Mouse (Mus musculus) olfactory bulb, adult 2 months (tissue): Measurements from ENCODE around the gene Gtf2ird1. TPM values are rescaled to one million over a fixed set of nuclear protein-coding genes. Genes with fewer than 3 reads are reported as not detected.

Source experiments
- H3K27ac ChIP-seq: fragments of 200-500 bp; 2 replicates; pipeline ENCODE4 v1.5.1; 2012; ENCODE audit warnings: low read depth, low read length; ENCODE audit not compliant: insufficient read depth
- H3K4me1 ChIP-seq: fragments of 200-500 bp; 2 replicates; pipeline ENCODE4 v1.6.1; 2012; ENCODE audit warnings: low read length; ENCODE audit not compliant: control insufficient read depth, insufficient read depth
- H3K4me3 ChIP-seq: fragments of 200-500 bp; 2 replicates; pipeline ENCODE4 v1.5.1; 2012; ENCODE audit warnings: mild to moderate bottlenecking, low read depth, low read length, moderate library complexity; ENCODE audit not compliant: insufficient read depth
- CTCF ChIP-seq: fragments of 200-500 bp; IDR thresholded peaks from 2 replicates; pipeline ENCODE4 v1.5.1; 2012; ENCODE audit warnings: low read depth, mild to moderate bottlenecking, low read length, moderate library complexity; ENCODE audit not compliant: insufficient read depth
- POLR2A ChIP-seq: fragments of 200-500 bp; IDR thresholded peaks from 2 replicates; pipeline ENCODE4 v1.6.1; 2012; ENCODE audit warnings: mild to moderate bottlenecking, low read depth, low read length, moderate library complexity; ENCODE audit not compliant: insufficient read depth
- WGBS: fragments of 180-500 bp; shearing (Covaris S2); methylation state at CpG from one replicate; pipeline ENCODE4 v1.1.7; 2018; 5-methylcytosine and 5-hydroxymethylcytosine counted together
- polyA plus RNA-seq: library from polyadenylated mRNA; stranded (reverse); fragments of >200 nt; gene quantifications from 2 replicates; pipeline ENCODE4 v1.2.4, GENCODE M21; 2012; ENCODE audit warnings: low replicate concordance; ENCODE audit not compliant: missing spikeins, insufficient read depth, insufficient read length

Gtf2ird1 gene
- polyA plus RNA-seq, 1 experiment = not detected

- H3K4me3 ChIP-seq = no peak overlapping the region
- WGBS = 45% methylated on average over 7 of the region's 7 CpGs
- H3K4me1 ChIP-seq = peaks cover 8% of the 10 kb centered on the region; the same call in 1 of the 2 replicates
- TF ChIP-seq CTCF (no peak), POLR2A (no peak)
- H3K27ac ChIP-seq = no peak overlapping the region; the same call in 1 of the 2 replicates
Measured at GRCm38 (mm10) chr5:134316721-134317120, 139.8 kb downstream of the Gtf2ird1 start.

DNA sequence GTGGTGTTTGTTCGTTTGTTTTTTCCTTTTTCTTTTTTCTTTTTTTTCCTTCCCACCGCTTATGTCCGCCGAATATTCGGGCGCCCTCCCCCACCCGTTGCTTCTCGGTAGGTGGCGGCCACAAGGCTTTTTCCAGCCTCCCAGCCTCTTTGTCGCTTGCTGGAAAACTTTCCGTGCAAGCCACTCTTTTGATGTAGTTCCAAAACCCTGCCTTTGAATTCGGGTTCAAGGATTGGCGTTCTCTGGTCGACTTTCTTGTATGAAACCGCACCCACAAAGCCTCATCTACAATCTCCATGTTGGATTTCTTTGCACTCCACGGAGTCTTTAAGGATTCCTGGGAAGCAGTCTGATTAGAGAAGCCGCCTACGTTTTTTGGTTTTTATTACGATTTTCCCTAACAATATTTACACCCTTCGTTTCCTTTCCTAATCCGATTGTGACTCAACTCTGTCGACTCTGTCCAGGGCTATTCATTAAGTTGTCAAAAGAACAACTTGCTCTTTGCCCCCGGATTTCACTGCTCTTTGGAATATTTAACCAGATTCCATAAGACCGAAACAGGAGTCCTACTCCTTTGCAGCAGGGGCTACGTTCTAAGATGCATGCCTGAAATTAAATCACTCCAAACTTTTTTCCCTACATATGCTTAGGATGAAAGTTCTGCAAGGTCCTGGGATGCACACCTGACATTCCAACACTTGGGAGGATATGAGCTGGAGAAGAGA lies 140.7 kb downstream of the Gtf2ird1 start:
- no peak for TF ChIP-seq CTCF
- TF ChIP-seq POLR2A = no peak
- 2% methylated on average over 25 of the region's 25 CpGs for WGBS
- Histone ChIP-seq H3K4me1 (peaks cover 15% of the 10 kb centered on the region; the same call in 1 of the 2 replicates), H3K27ac (peak overlapping the region; percentile 86), H3K4me3 (peak overlapping the region; percentile 30)

DNA sequence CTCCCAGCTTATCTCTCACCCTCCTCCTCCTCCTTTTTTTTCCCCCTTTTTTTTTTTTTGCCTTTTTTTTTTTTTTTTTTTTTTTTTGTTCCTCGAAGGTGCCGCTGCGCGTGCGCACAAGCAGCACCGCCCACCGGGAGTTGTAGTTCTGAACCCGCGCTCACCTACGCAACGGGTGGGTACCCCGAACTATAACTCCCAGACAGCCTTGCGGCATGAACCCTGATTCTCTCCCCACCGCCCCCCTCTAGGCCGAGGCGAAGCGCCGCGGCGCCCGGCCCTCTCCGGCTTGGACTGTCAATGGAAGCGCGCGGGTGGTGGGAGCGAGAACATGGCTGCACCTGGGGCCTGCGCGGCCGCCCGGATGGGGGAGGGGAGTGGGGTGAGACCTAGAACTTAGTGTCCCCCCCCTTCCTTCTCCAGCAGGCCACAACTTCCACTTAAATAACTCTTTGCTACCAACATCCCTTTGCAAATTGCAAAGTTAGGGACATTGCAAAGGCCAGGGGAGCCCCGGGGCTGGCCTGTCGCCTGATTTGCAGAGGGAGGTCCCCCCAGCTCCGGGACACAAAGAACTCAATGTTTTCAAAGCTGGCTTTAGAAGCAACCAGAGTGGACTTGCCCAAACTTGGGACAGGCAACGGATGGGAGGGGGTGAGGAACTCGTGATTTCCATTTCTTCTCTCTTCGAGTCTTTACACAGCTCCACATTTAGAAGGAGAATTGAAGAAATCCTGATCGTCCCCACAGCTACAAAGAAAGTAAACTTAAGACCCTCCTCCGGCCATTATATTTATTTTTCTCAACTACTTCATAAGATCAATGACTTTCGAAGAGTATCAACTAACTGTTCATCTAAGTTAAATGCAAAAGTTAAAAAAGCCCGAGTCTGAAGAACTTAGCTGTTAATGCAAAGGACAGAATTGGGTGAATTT lies 141.6 kb downstream of the Gtf2ird1 start, which contains the start of gene Gtf2i:
Gtf2i (minus strand) TSS at position 73 of the 935 bp plus-strand sequence.
- WGBS = under 1% methylated on average over 40 of the region's 40 CpGs
- H3K4me1 ChIP-seq = peaks cover 18% of the 10 kb centered on the region
- peak within 1 kb of the TSS; percentile 84 for H3K4me3 ChIP-seq
- peak within 1 kb of the TSS; percentile 93 for H3K27ac ChIP-seq
- TF ChIP-seq POLR2A (no peak), CTCF (no peak)

- TF ChIP-seq POLR2A (no peak), CTCF (no peak)
- under 1% methylated on average over 57 of the region's 64 CpGs for WGBS
- peaks cover 23% of the 10 kb centered on the region for H3K4me1 ChIP-seq
- peak overlapping the region; percentile 84 for H3K4me3 ChIP-seq
- peak overlapping the region; percentile 93 for H3K27ac ChIP-seq
Measured at GRCm38 (mm10) chr5:134314068-134314674, 142.3 kb downstream of the Gtf2ird1 start.

- Histone ChIP-seq H3K27ac (peak overlapping the region; percentile 93), H3K4me1 (peaks cover 23% of the 10 kb centered on the region), H3K4me3 (peak overlapping the region; percentile 84)
- TF ChIP-seq POLR2A = peak; percentile 80
- TF ChIP-seq CTCF = no peak
- under 1% methylated on average over 54 of the region's 68 CpGs for WGBS
Measured at GRCm38 (mm10) chr5:134313451-134314067, 143.0 kb downstream of the Gtf2ird1 start.

DNA sequence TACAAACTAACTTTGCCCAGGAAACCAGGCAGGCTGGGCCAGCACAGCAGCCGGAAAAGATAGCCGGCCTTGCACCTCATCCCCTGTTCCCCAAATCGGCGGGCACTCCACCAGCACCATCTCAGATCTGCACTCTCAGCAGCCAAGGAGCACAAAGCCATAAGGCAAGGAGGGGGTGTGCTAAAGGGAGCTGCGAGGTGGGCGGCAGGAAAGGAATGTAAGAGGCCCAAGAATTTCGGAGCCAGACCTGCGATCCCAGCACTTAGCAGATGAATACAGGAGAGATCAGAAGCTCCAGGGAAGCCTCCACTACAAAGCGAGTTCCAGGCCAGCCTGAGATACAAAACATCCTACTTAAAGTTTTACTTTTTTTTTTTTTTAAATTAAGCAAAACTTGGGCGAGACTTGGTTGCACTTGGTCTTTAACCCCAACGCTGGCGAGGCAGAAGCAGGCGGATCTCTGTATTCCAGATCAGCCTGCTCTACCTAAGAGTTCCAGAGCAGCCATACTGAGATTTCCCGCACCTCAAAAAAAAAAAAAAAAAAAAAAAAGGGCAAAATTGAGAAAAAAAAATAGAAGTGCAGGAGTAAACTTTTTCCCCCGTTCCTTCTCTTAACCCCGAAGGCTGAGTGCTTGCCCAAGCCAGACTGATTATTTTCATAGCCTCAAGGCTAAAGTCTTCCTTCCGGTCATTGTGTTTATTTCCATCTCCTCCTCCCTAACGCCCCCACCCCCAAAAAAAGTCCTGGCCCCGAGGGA lies 143.6 kb downstream of the Gtf2ird1 start:
- H3K27ac ChIP-seq = peak overlapping the region; percentile 23; the same call in 1 of the 2 replicates
- 2% methylated on average over 19 of the region's 19 CpGs for WGBS

GRCm38 (mm10) chr5:134311894-134312411 lies 144.6 kb downstream of the Gtf2ird1 start:
- 48% methylated on average over 6 of the region's 6 CpGs for WGBS
- Histone ChIP-seq H3K27ac (no peak overlapping the region), H3K4me3 (no peak overlapping the region), H3K4me1 (peaks cover 34% of the 10 kb centered on the region)
- no peak for TF ChIP-seq CTCF

More for the DNA sequence above, 143.6 kb downstream of the Gtf2ird1 start:
- H3K4me1 ChIP-seq = peaks cover 26% of the 10 kb centered on the region
- no peak for TF ChIP-seq CTCF
- TF ChIP-seq POLR2A = no peak
- peak overlapping the region; percentile 84 for H3K4me3 ChIP-seq
